Mouse (Mus musculus) liver, adult 2 months (tissue): ENCODE results near the gene Wdr6. TPM values are rescaled to one million over a fixed set of nuclear protein-coding genes. Genes with fewer than 3 reads are reported as not detected.
"Not testable (repeated sequence)": the region's sequence is repeated elsewhere in the genome, so short reads cannot be mapped to it uniquely, and the experiment has no call there.

Source experiments
- DNase-seq: peaks from one replicate; pipeline ENCODE4 v3.0.0-alpha.2; 2011; ENCODE audit warnings: low read depth, low spot score; ENCODE audit errors: extremely low read depth
- H3K27ac ChIP-seq: fragments of 200-500 bp; replicated peaks from 2 replicates; pipeline ENCODE4 v1.5.1; 2012; ENCODE audit warnings: low read depth, mild to moderate bottlenecking, control low read depth, inconsistent platforms, low read length; ENCODE audit not compliant: insufficient read depth
- H3K27me3 ChIP-seq: fragments of 200-500 bp; 2 replicates; pipeline ENCODE4 v1.6.1; 2012; ENCODE audit warnings: mild to moderate bottlenecking, moderate library complexity, low read length, inconsistent platforms; ENCODE audit not compliant: control insufficient read depth, insufficient read depth
- H3K36me3 ChIP-seq: fragments of 200-500 bp; 2 replicates; pipeline ENCODE4 v1.6.1; 2012; ENCODE audit warnings: low read length, inconsistent platforms; ENCODE audit not compliant: control insufficient read depth, insufficient read depth
- H3K4me1 ChIP-seq: fragments of 200-500 bp; 2 replicates; pipeline ENCODE4 v1.6.1; 2011; ENCODE audit warnings: low read length; ENCODE audit not compliant: control insufficient read depth, insufficient read depth
- H3K4me3 ChIP-seq: fragments of 200-500 bp; 2 replicates; pipeline ENCODE4 v1.5.1; 2011; ENCODE audit warnings: low read depth, mild to moderate bottlenecking, control low read depth, low read length, moderate library complexity; ENCODE audit not compliant: insufficient read depth
- H3K79me2 ChIP-seq: fragments of 200-500 bp; 2 replicates; pipeline ENCODE4 v1.6.1; 2012; ENCODE audit warnings: inconsistent platforms, mild to moderate bottlenecking, low read length, moderate library complexity; ENCODE audit not compliant: control insufficient read depth, insufficient read depth
- H3K9ac ChIP-seq: fragments of 200-500 bp; 2 replicates; pipeline ENCODE4 v1.6.1; 2012; ENCODE audit warnings: low read depth, mild to moderate bottlenecking, control low read depth, inconsistent platforms, low read length
- CTCF ChIP-seq: fragments of 200-500 bp; IDR thresholded peaks from 2 replicates; pipeline ENCODE4 v1.5.1; 2011; ENCODE audit warnings: low read depth, low read length, control low read depth
- POLR2A ChIP-seq: fragments of 200-500 bp; IDR thresholded peaks from 2 replicates; pipeline ENCODE4 v1.6.1; 2011; ENCODE audit warnings: low read length, control low read depth; ENCODE audit not compliant: insufficient read depth; ENCODE audit errors: extremely low read depth
- WGBS: fragments of 180-500 bp; shearing (Covaris S2); methylation state at CpG from one replicate; pipeline ENCODE4 v1.1.7; 2018; 5-methylcytosine and 5-hydroxymethylcytosine counted together
- polyA plus RNA-seq: library from polyadenylated mRNA; depleted of rRNA; stranded (reverse); fragments of >200 nt; gene quantifications from 2 replicates; pipeline ENCODE4 v1.2.3, GENCODE M21; 2012; rRNA removed
- total RNA-seq: library from RNA; depleted of rRNA; stranded (reverse); fragments of >200 nt; gene quantifications from 2 replicates; pipeline ENCODE4 v1.2.3, GENCODE M21; 2014; rRNA removed

Gene Wdr6
- total RNA-seq (6.4 and 8.1 TPM in 2 replicates), polyA plus RNA-seq (8.4 and 14.8 TPM in 2 replicates)

DNA sequence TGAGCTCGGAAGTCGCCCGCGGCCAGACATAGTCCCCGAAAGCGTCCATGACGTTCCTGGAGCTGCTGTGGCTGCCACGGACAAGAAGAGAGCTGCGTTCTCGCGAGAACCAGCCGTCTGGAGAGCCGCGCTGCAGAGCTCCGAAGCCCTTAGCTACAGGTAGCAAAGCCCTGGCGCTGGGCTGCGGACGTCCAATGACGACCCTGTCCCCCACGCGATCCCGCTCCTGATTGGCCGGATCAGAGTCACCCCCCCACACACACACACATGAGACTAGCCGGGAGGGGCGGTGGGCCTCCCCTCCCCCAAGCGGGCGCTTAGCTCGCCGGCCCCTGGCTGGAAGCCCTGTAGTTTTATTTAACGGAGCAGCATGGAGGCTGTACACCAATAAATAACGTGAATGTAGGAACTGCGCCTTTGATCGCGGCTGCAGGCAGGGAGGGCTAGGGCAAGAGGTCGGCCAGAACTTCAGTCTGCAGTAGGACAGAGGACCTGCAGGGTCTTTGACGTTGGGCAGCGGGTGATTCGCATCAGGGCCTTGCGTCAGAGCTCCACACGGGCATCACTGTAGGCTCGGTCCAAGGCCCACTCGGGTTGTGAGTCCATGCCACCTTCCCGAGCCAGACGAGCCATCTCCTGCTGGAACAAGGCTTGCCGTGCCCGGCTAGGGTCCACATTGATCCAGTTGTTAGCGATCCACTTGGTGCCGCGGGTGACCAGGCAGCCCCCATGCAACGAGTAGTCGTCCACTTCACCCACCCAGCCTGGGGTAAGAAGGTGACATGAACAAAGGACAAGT, at the start of gene Wdr6:
Wdr6 (minus strand) TSS at position 195 of the 799 bp plus-strand sequence.
- no peaks in the 10 kb centered on the region for H3K36me3 ChIP-seq
- H3K79me2 ChIP-seq: no peaks in the 10 kb centered on the region
- 2% methylated on average over 51 of the region's 51 CpGs for WGBS
- peak within 1 kb of the TSS; percentile 17; the same call in 1 of the 2 replicates for H3K27ac ChIP-seq
- peak within 1 kb of the TSS; percentile 86 for H3K4me3 ChIP-seq
- no peaks in the 10 kb centered on the region for H3K27me3 ChIP-seq
- no peak for TF ChIP-seq CTCF
- TF ChIP-seq POLR2A: peak; percentile 56; the same call in 1 of the 2 replicates
- peak within 1 kb of the TSS; percentile 84 for H3K9ac ChIP-seq
- peaks cover 4% of the 10 kb centered on the region; the same call in 1 of the 2 replicates for H3K4me1 ChIP-seq
- DNase-seq: peak; percentile 78

DNA sequence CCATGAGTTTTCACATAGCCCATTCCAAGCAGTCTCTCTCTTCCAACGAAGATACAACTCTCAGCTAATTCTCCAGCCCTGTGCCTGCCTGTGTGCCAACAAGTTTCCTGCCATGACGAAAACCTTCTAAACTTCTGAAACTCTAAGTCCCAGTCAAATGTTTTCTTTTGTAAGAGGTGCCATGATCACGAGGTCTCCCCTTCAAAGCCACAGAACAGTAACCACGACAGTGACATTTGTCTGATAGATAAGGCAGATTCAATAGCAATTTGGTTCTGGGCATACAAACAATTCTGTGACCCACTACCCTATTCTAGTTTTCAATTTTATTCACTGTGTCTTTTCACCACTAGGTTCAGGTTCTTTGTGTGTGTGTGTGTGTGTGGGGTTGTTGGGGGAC, 49.6 kb upstream of the Wdr6 start:
- TF ChIP-seq POLR2A (no peak), CTCF (no peak)
- H3K4me1 ChIP-seq: no peaks in the 10 kb centered on the region
- 72% methylated on average over 4 of the region's 4 CpGs for WGBS

DNA sequence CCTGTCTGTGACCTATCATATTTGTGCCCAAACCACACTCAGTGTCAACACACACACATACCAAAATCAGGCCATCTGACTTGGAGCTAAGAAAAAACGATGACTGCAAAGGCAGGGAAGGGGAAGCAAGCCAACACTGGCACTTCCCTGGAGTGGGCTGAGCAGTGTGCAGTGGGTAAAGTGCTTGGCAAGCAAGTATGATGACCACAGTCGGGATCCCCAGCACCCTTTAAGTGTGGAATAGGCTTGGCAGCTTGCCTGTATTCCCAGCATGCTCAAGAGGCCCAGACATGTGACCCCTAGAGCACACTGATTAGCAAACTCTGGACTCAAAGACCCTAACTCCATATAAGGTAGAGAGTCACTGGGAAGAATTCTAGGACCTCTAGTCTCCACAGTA, 48.0 kb upstream of the Wdr6 start:
- Histone ChIP-seq H3K9ac (no peak overlapping the region), H3K27ac (no peak overlapping the region), H3K79me2 (peaks cover 31% of the 10 kb centered on the region), H3K4me1 (no peaks in the 10 kb centered on the region), H3K27me3 (no peaks in the 10 kb centered on the region), H3K36me3 (peaks cover 19% of the 10 kb centered on the region), H3K4me3 (no peak overlapping the region)
- TF ChIP-seq POLR2A: no peak
- no peak for TF ChIP-seq CTCF
- DNase-seq: peak; percentile 17
- 0% methylated on average over 2 of the region's 2 CpGs for WGBS

More for the DNA sequence above, 49.6 kb upstream of the Wdr6 start:
- no peaks in the 10 kb centered on the region for H3K27me3 ChIP-seq
- H3K36me3 ChIP-seq: peaks cover 25% of the 10 kb centered on the region
- DNase-seq: no peak
- H3K79me2 ChIP-seq: peaks cover 37% of the 10 kb centered on the region
- H3K4me3 ChIP-seq: no peak overlapping the region
- H3K27ac ChIP-seq: no peak overlapping the region
- H3K9ac ChIP-seq: no peak overlapping the region

DNA sequence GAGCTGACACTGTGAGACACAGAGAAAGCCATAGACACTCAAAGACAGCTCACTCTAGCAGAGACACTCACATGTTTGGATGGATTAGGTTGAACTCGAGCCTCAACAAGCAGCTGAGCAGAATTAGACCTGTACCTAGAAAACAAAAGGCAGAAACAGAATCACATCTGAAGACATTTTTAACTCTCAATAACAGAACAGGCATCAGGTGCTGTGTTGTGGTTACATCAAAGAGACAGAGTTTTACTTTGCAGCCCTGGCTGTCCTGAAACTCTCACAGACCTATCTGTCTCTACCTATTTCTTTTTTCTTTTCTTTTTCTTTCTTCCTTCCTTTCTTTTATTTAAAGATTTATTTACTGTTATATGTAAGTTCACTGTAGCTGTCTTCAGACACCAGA, 38.8 kb upstream of the Wdr6 start:
- no peaks in the 10 kb centered on the region for H3K27me3 ChIP-seq
- no peak overlapping the region for H3K27ac ChIP-seq
- no peak overlapping the region for H3K9ac ChIP-seq
- no peak overlapping the region for H3K4me3 ChIP-seq
- H3K36me3 ChIP-seq: peaks cover 68% of the 10 kb centered on the region
- 97% methylated on average over 1 of the region's 1 CpGs for WGBS
- no peak for DNase-seq
- TF ChIP-seq POLR2A (no peak), CTCF (no peak)
- peaks cover 2% of the 10 kb centered on the region; the same call in 1 of the 2 replicates for H3K79me2 ChIP-seq
- H3K4me1 ChIP-seq: no peaks in the 10 kb centered on the region

DNA sequence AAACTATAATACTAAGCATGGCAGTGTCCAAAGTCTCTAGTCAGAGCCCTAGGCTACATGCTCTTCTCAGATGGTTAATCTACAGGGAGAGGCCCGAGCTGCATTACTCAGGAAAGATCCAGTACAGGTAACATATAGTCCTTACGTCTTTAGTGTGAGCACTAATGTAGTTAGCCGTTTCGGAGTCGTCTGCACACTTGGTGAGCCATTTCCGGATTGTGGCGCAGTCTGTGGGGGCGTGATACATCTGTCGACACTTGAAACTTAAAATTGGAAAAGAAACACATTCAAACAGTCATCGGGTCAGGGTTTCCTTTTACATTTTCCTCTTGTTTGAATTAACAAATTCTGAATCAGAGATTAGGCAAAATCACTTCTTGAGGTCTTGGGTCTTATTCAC, 32.9 kb upstream of the Wdr6 start:
- no peaks in the 10 kb centered on the region for H3K27me3 ChIP-seq
- H3K36me3 ChIP-seq: peaks cover 85% of the 10 kb centered on the region
- no peaks in the 10 kb centered on the region for H3K4me1 ChIP-seq
- no peak overlapping the region for H3K9ac ChIP-seq
- no peak overlapping the region for H3K4me3 ChIP-seq
- 97% methylated on average over 10 of the region's 10 CpGs for WGBS
- peaks cover 2% of the 10 kb centered on the region; the same call in 1 of the 2 replicates for H3K79me2 ChIP-seq
- no peak for TF ChIP-seq CTCF
- no peak for TF ChIP-seq POLR2A
- no peak overlapping the region for H3K27ac ChIP-seq
- no peak for DNase-seq

DNA sequence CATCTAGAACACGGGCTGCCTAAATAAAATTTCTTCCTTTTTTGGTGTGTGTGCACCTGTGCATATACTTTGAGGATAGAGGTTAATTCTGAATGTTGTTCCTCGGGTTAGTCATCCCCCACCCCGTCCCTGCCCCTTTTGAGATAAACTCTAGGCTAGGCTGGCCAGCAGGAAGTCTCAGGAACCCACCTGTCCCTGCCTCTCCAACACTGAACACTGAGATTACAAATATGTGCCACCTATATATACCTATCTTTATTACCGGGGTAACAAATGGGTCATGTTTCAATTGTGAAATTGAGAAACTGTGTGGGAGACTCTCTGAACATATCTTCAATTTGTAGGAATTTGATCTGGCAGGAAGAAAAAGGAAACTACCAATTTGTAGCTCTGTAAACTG, 30.4 kb upstream of the Wdr6 start:
- Histone ChIP-seq H3K4me3 (no peak overlapping the region), H3K79me2 (no peaks in the 10 kb centered on the region), H3K27me3 (no peaks in the 10 kb centered on the region), H3K27ac (no peak overlapping the region), H3K9ac (no peak overlapping the region), H3K4me1 (peaks cover 5% of the 10 kb centered on the region), H3K36me3 (peaks cover 81% of the 10 kb centered on the region)
- no peak for TF ChIP-seq POLR2A
- no peak for TF ChIP-seq CTCF
- WGBS: 93% methylated on average over 4 of the region's 4 CpGs
- no peak for DNase-seq

DNA sequence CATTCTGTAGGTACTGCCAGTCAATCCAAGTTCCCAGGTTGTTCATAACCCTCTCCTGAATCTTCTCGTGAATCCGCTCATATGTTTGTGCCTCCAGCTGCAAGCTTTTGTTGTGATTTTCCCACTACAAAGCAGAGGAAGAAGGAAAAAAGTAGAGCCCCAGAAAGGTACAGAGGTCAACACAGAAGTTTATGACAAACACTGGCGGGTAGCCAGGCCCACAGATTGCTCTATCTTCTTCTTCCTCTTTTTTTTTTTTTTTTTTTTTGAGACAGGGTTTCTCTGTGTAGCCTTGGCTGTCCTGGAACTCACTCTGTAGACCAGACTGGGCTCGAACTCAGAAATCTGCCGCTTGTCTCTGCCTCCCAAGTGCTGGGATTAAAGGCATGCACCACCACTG, 29.4 kb upstream of the Wdr6 start:
- not testable (repeated sequence) for DNase-seq, H3K27me3 ChIP-seq, H3K9ac ChIP-seq, H3K4me1 ChIP-seq, H3K79me2 ChIP-seq, H3K27ac ChIP-seq, H3K4me3 ChIP-seq
- H3K36me3 ChIP-seq: peaks cover 74% of the 10 kb centered on the region
- 82% methylated on average over 5 of the region's 5 CpGs for WGBS
